Mouse (Mus musculus) stomach, embryonic 14.5 days (tissue): Measurements from ENCODE around the gene Adam12. TPM values are rescaled to one million over a fixed set of nuclear protein-coding genes. Genes with fewer than 3 reads are reported as not detected.

Source experiments
- ATAC-seq: fragments of 200-750 bp; cut with Nextera tagmentation; 2 replicates; pipeline ENCODE4 v1.8.0; 2017; ENCODE audit warnings: low read depth, moderate TSS enrichment; ENCODE audit not compliant: insufficient number of reproducible peaks, insufficient read depth, low FRiP score
- H3K27ac ChIP-seq: fragments of 300-500 bp; sonication (generic); 2 replicates; pipeline ENCODE4 v1.5.1; 2014; ENCODE audit warnings: mild to moderate bottlenecking, low read length, moderate library complexity, mixed read lengths
- H3K27me3 ChIP-seq: fragments of 300-500 bp; sonication (generic); 2 replicates; pipeline ENCODE4 v1.6.1; 2014; ENCODE audit warnings: low read length, control low read depth, mixed read lengths; ENCODE audit not compliant: control insufficient read depth, insufficient read depth
- H3K36me3 ChIP-seq: fragments of 300-500 bp; sonication (generic); 2 replicates; pipeline ENCODE4 v1.6.1; 2014; ENCODE audit warnings: mild to moderate bottlenecking, control low read depth, low read length, moderate library complexity, mixed read lengths; ENCODE audit not compliant: control insufficient read depth, insufficient read depth
- H3K4me1 ChIP-seq: fragments of 300-500 bp; sonication (generic); 2 replicates; pipeline ENCODE4 v1.6.1; 2014; ENCODE audit warnings: low read length, control low read depth, mixed read lengths; ENCODE audit not compliant: control insufficient read depth, insufficient read depth
- H3K4me2 ChIP-seq: fragments of 300-500 bp; sonication (generic); replicated peaks from 2 replicates; pipeline ENCODE4 v1.6.1; 2014; ENCODE audit warnings: low read depth, low read length, control low read depth
- H3K4me3 ChIP-seq: fragments of 300-500 bp; sonication (generic); 2 replicates; pipeline ENCODE4 v1.5.1; 2014; ENCODE audit warnings: low read depth, low read length, control low read depth
- H3K9ac ChIP-seq: fragments of 300-500 bp; sonication (generic); replicated peaks from 2 replicates; pipeline ENCODE4 v1.6.1; 2014; ENCODE audit warnings: low read depth, mild to moderate bottlenecking, control low read depth, low read length, moderate library complexity, mixed read lengths
- H3K9me3 ChIP-seq: fragments of 300-500 bp; sonication (generic); 2 replicates; pipeline ENCODE4 v1.6.1; 2016; ENCODE audit warnings: low read depth, low read length, control low read depth; ENCODE audit not compliant: control insufficient read depth
- WGBS: fragments of 180-500 bp; shearing (Covaris S2); extraction: QIAGEN DNeasy Blood & Tissue Kit; methylation state at CpG from one replicate; pipeline ENCODE4 v1.1.7; 2014; 5-methylcytosine and 5-hydroxymethylcytosine counted together
- polyA plus RNA-seq: library from polyadenylated mRNA; unstranded; fragments of >200 nt; fragmentation: Nextera tagmentation; extraction: Ambion mirVana; gene quantifications from 2 replicates; pipeline ENCODE4 v1.2.1, GENCODE M21; 2014

Adam12 gene
- polyA plus RNA-seq, 1 experiment from 2014 or later: 10.9 TPM

- ATAC-seq: no peak
- H3K27me3 ChIP-seq: no peaks in the 10 kb centered on the region
These were observed 110.5 kb downstream of the Adam12 start for GRCm38 (mm10) chr7:134121397-134121796.

GRCm38 (mm10) chr7:134115438-134115837 is 116.5 kb downstream of the Adam12 start:
- no peaks in the 10 kb centered on the region for H3K36me3 ChIP-seq
- ATAC-seq: no peak

More at GRCm38 (mm10) chr7:134121397-134121796, 110.5 kb downstream of the Adam12 start:
- H3K4me2 ChIP-seq: no peak overlapping the region
- H3K4me3 ChIP-seq: no peak overlapping the region
- H3K27ac ChIP-seq: no peak overlapping the region
- WGBS: 63% methylated on average over 2 of the region's 2 CpGs
- H3K4me1 ChIP-seq: no peaks in the 10 kb centered on the region
- H3K9ac ChIP-seq: no peak overlapping the region
- H3K36me3 ChIP-seq: no peaks in the 10 kb centered on the region
- H3K9me3 ChIP-seq: no peaks in the 10 kb centered on the region

GRCm38 (mm10) chr7:134114311-134115188 is 117.4 kb downstream of the Adam12 start:
- Histone ChIP-seq H3K4me2 (no peak overlapping the region), H3K9me3 (no peaks in the 10 kb centered on the region), H3K36me3 (no peaks in the 10 kb centered on the region), H3K4me3 (no peak overlapping the region), H3K27me3 (no peaks in the 10 kb centered on the region), H3K4me1 (0 out of 2 replicates have a peak, but pooled peaks cover 3% of the 10 kb centered on the region), H3K27ac (peak overlapping the region; percentile 15; the same call in 1 of the 2 replicates), H3K9ac (no peak overlapping the region)
- peak; percentile 78; the same call in 1 of the 2 replicates for ATAC-seq
- 49% methylated on average over 9 of the region's 9 CpGs for WGBS

More at GRCm38 (mm10) chr7:134115438-134115837, 116.5 kb downstream of the Adam12 start:
- Histone ChIP-seq H3K4me2 (no peak overlapping the region), H3K4me1 (0 out of 2 replicates have a peak, but pooled peaks cover 3% of the 10 kb centered on the region), H3K9me3 (no peaks in the 10 kb centered on the region), H3K27ac (peak overlapping the region; percentile 11; the same call in 1 of the 2 replicates), H3K9ac (no peak overlapping the region), H3K4me3 (no peak overlapping the region), H3K27me3 (no peaks in the 10 kb centered on the region)
- WGBS: 75% methylated on average over 8 of the region's 8 CpGs

DNA sequence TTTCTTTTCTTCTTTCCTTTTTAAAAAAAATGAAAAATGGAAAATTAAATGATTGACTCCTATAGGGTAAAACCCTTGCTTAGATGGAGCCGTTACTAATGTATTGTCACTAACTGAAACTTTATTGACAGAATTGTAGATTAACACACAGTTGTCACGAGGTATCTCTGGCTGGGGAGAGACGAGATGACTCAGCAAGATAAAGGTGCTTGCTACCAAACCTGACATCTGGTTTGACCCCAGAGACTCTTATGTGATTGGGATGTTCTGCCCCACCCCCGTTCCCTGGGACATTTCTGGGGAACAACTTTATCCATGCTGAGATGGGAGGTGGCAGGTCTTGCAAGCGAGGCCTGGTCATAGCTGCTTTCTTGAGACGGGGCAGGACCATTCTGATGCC is 118.1 kb downstream of the Adam12 start:
- H3K9me3 ChIP-seq: no peaks in the 10 kb centered on the region
- WGBS: 52% methylated on average over 6 of the region's 6 CpGs
- H3K36me3 ChIP-seq: no peaks in the 10 kb centered on the region
- H3K27me3 ChIP-seq: no peaks in the 10 kb centered on the region
- no peak overlapping the region for H3K4me2 ChIP-seq
- ATAC-seq: no peak
- H3K4me3 ChIP-seq: no peak overlapping the region
- H3K27ac ChIP-seq: peak overlapping the region; percentile 15; the same call in 1 of the 2 replicates
- H3K4me1 ChIP-seq: 0 out of 2 replicates have a peak, but pooled peaks cover 3% of the 10 kb centered on the region
- no peak overlapping the region for H3K9ac ChIP-seq

- Histone ChIP-seq H3K27ac (no peak overlapping the region), H3K9ac (no peak overlapping the region), H3K27me3 (no peaks in the 10 kb centered on the region), H3K4me3 (no peak overlapping the region), H3K4me1 (0 out of 2 replicates have a peak, but pooled peaks cover 3% of the 10 kb centered on the region), H3K36me3 (no peaks in the 10 kb centered on the region), H3K9me3 (no peaks in the 10 kb centered on the region), H3K4me2 (no peak overlapping the region)
- WGBS: 75% methylated on average over 1 of the region's 1 CpGs
- ATAC-seq: no peak
These were observed 121.8 kb downstream of the Adam12 start for GRCm38 (mm10) chr7:134110116-134110515.

- H3K27ac ChIP-seq: no peak overlapping the region
- H3K9ac ChIP-seq: no peak overlapping the region
- 81% methylated on average over 3 of the region's 3 CpGs for WGBS
- no peaks in the 10 kb centered on the region for H3K9me3 ChIP-seq
- no peaks in the 10 kb centered on the region for H3K4me1 ChIP-seq
- no peaks in the 10 kb centered on the region for H3K36me3 ChIP-seq
- no peak for ATAC-seq
- no peaks in the 10 kb centered on the region for H3K27me3 ChIP-seq
- no peak overlapping the region for H3K4me3 ChIP-seq
- H3K4me2 ChIP-seq: no peak overlapping the region
These were observed 124.1 kb downstream of the Adam12 start for GRCm38 (mm10) chr7:134107849-134108248.

DNA sequence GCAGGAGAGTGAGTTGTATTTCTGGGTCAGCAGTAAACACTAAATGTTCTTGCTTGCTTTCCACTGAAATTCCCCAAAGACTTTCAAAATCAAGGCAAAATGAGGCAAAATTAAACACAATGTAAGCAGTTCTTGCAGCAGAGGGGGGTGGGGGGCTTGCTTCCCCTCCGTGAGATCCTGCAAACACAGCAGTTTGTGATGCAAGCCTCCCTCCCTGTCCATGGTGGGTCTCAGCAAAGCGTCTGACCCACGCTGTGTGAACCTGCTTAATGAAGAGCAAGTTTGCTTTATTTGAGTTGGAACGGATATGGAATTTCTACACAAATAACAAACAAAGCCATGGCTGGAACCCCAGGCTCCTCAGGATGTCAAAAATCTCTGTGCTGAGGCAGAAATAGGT is 132.9 kb downstream of the Adam12 start:
- Histone ChIP-seq H3K4me3 (no peak overlapping the region), H3K36me3 (no peaks in the 10 kb centered on the region), H3K27ac (no peak overlapping the region), H3K9me3 (no peaks in the 10 kb centered on the region), H3K4me2 (no peak overlapping the region), H3K4me1 (no peaks in the 10 kb centered on the region), H3K27me3 (no peaks in the 10 kb centered on the region), H3K9ac (no peak overlapping the region)
- 40% methylated on average over 4 of the region's 4 CpGs for WGBS
- ATAC-seq: no peak

DNA sequence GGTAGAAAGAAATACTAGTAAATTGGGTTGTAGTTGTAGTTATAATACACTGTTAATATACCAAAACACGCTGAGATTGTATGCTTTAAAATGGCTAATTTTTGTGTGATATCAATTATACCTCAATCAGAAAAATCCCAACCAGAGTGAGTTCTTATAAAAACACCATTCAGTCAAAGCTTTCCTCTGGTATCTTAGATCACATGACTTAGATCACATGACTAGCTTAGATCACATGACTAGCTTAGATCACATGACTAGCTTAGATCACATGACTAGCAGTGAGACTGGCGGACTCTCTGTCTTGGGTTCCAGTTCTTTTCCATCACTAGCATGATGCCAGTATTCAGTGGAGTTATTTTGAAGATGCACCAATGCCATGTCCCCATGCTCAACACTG is 134.1 kb downstream of the Adam12 start:
- Histone ChIP-seq H3K4me1 (no peaks in the 10 kb centered on the region), H3K4me3 (no peak overlapping the region), H3K27ac (no peak overlapping the region), H3K9ac (no peak overlapping the region), H3K36me3 (no peaks in the 10 kb centered on the region), H3K27me3 (no peaks in the 10 kb centered on the region), H3K4me2 (no peak overlapping the region), H3K9me3 (no peaks in the 10 kb centered on the region)
- ATAC-seq: no peak
- 94% methylated on average over 2 of the region's 2 CpGs for WGBS
